Mouse (Mus musculus) hindbrain, embryonic 10.5 days (tissue): ENCODE results near the gene Gm49486. TPM values are rescaled to one million over a fixed set of nuclear protein-coding genes. Genes with fewer than 3 reads are reported as not detected.

Experiments used
- DNase-seq: peaks from one replicate; pipeline ENCODE4 v3.0.0-alpha.2; 2017; ENCODE audit warnings: low spot score
- H3K27ac ChIP-seq: fragments of 300-500 bp; sonication (generic); 2 replicates; pipeline ENCODE4 v1.5.1; 2016; ENCODE audit warnings: mild to moderate bottlenecking, moderate library complexity
- H3K27me3 ChIP-seq: fragments of 300-500 bp; sonication (generic); 2 replicates; pipeline ENCODE4 v1.6.1; 2016; ENCODE audit warnings: mild to moderate bottlenecking; ENCODE audit not compliant: poor library complexity, insufficient read depth, severe bottlenecking
- H3K36me3 ChIP-seq: fragments of 300-500 bp; sonication (generic); 2 replicates; pipeline ENCODE4 v1.6.1; 2016; ENCODE audit warnings: mild to moderate bottlenecking, moderate library complexity
- H3K4me1 ChIP-seq: fragments of 300-500 bp; sonication (generic); replicated peaks from 2 replicates; pipeline ENCODE4 v1.6.1; 2016; ENCODE audit warnings: mild to moderate bottlenecking
- H3K4me3 ChIP-seq: fragments of 300-500 bp; sonication (generic); 2 replicates; pipeline ENCODE4 v1.5.1; 2016; ENCODE audit warnings: mild to moderate bottlenecking, moderate library complexity
- H3K9me3 ChIP-seq: fragments of 300-500 bp; sonication (generic); 2 replicates; pipeline ENCODE4 v1.6.1; 2016; ENCODE audit warnings: mild to moderate bottlenecking, moderate library complexity
- WGBS: fragments of 180-500 bp; shearing (Covaris S2); methylation state at CpG from one replicate; pipeline ENCODE4 v1.1.7; 2016; 5-methylcytosine and 5-hydroxymethylcytosine counted together
- polyA plus RNA-seq: library from polyadenylated mRNA; unstranded; fragments of >200 nt; fragmentation: Nextera tagmentation; extraction: Ambion mirVana; gene quantifications from 2 replicates; pipeline ENCODE4 v1.2.1, GENCODE M21; 2016

Gene Gm49486
- polyA plus RNA-seq, 1 experiment from 2014 or later = 0.21 TPM

GRCm38 (mm10) chr15:79306043-79306637, 76.9 kb downstream of the Gm49486 start:
- peaks cover 64% of the 10 kb centered on the region for H3K36me3 ChIP-seq
- H3K4me3 ChIP-seq = no peak overlapping the region
- H3K9me3 ChIP-seq = no peaks in the 10 kb centered on the region
- H3K27me3 ChIP-seq = no peaks in the 10 kb centered on the region
- H3K4me1 ChIP-seq = peaks cover 12% of the 10 kb centered on the region; the same call in 1 of the 2 replicates
- DNase-seq = no peak
- WGBS = 75% methylated on average over 23 of the region's 23 CpGs
- no peak overlapping the region for H3K27ac ChIP-seq

Other genes with a start within 250 kb of the Gm49486 start
- 447 and 561 TPM in 2 replicates for gene H1f0, start 200.9 kb upstream of the Gm49486 start, polyA plus RNA-seq
- gene Galr3, start 187.5 kb upstream of the Gm49486 start, polyA plus RNA-seq = not detected in 2 replicates
- 65.9 and 78.2 TPM in 2 replicates for gene Ankrd54, start 166.5 kb upstream of the Gm49486 start, polyA plus RNA-seq
- 238 and 262 TPM in 2 replicates for gene Eif3l, start 154.2 kb upstream of the Gm49486 start, polyA plus RNA-seq
- gene Micall1, start 120.5 kb upstream of the Gm49486 start, polyA plus RNA-seq = 7.0 and 8.8 TPM in 2 replicates
- gene Polr2f, start 88.4 kb upstream of the Gm49486 start, polyA plus RNA-seq = 383 and 404 TPM in 2 replicates
- 9.8 and 16.1 TPM in 2 replicates for gene 1700088E04Rik, start 88.1 kb upstream of the Gm49486 start, polyA plus RNA-seq
- gene Sox10, start 64.2 kb upstream of the Gm49486 start, polyA plus RNA-seq = 9.2 and 28.1 TPM in 2 replicates
- gene Pick1, start 218 bp upstream of the Gm49486 start, polyA plus RNA-seq = 45.0 and 47.8 TPM in 2 replicates
- gene Slc16a8, start 25.4 kb downstream of the Gm49486 start, polyA plus RNA-seq = 0.14 and 0.26 TPM in 2 replicates
- gene Baiap2l2, start 56.1 kb downstream of the Gm49486 start, polyA plus RNA-seq = 1.7 and 2.0 TPM in 2 replicates
- 24.2 and 25.3 TPM in 2 replicates for gene Pla2g6, start 99.0 kb downstream of the Gm49486 start, polyA plus RNA-seq
- gene Maff, start 117.2 kb downstream of the Gm49486 start, polyA plus RNA-seq = 0.97 and 1.1 TPM in 2 replicates
- 54.8 and 56.2 TPM in 2 replicates for gene Tmem184b, start 174.2 kb downstream of the Gm49486 start, polyA plus RNA-seq
- 148 and 190 TPM in 2 replicates for gene Csnk1e, start 226.2 kb downstream of the Gm49486 start, polyA plus RNA-seq